ENCODE assay signal across 29 mouse cellular contexts in the genomic region with DNA sequence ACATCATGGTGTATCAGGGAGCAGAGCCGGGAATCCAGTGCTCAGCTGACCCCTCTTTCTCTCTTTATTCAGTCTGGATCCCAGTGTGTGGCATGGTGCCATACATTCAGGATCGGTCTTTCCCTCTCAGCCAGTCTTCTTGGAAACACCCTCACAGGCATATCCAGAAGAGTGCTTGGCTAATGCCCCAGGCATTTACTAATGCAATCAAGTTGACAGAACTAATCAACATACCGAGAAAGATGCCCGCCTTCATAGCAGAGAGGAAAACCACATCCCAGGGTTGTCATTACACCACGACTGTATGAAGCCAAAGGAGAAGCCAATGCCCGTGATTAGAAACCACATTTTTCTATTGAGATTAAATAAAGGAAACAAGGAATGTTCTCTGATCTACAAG. TPM values are rescaled to one million over a fixed set of nuclear protein-coding genes. Genes with fewer than 3 reads are reported as not detected.
DNase-seq lines count a peak whose midpoint lies in the region; ATAC-seq and TF ChIP-seq lines count a peak whose summit lies in the region.
"Had no signal": no experiment of that assay in that cellular context is flagged by ENCODE, and none has a peak within 500 bp of the region (broad histone marks: within the 10 kb centered on the region; RNA-seq: fewer than 3 reads in every experiment).

No protein-coding gene starts in this region.

- DNase-seq in embryonic facial prominence, embryonic 10.5 days (ENCODE audit: low spot score) = no peak
- DNase-seq in MN1 (ENCODE audit: low spot score) = peak; percentile 11
- DNase-seq in gastrocnemius, postnatal 10 days = no peak
- no peak for DNase-seq in midbrain, embryonic 10.5 days (ENCODE audit: low spot score)
- DNase-seq: adrenal gland, postnatal 10 days; cerebellum, adult 18-20 months; cerebellum, postnatal 36 days; embryo, embryonic 11 days; gastrocnemius, adult 2 months; heart, postnatal 14 days; kidney, adult 8-10 months; kidney, postnatal 4 days; layer of hippocampus, postnatal 36 days; liver; lung, adult 2 months; lung, postnatal 10 days; thymus, adult 2 months; thymus, postnatal 36 days had no signal

- no peaks in the 10 kb centered on the region for H3K27me3 ChIP-seq in embryonic facial prominence, embryonic 13.5 days
- H3K27me3 ChIP-seq in embryonic facial prominence, embryonic 10.5 days (replicated peaks; ENCODE audit: low read depth, poor library complexity, severe bottlenecking) = no peaks in the 10 kb centered on the region
- no peaks in the 10 kb centered on the region for H3K27me3 ChIP-seq in myocyte (ENCODE audit: control insufficient read depth, insufficient read depth, insufficient read length)
- H3K27me3 ChIP-seq in midbrain, embryonic 10.5 days (ENCODE audit: low read depth, poor library complexity, severe bottlenecking) = no peaks in the 10 kb centered on the region
- H3K27me3 ChIP-seq: hindbrain, embryonic 12.5 days; neural tube, embryonic 13.5 days had no signal

- no peak for TF ChIP-seq POLR2A in myocyte (IDR thresholded peaks at IDR 0.05; ENCODE audit: insufficient read length, low read depth)

- H3K27ac ChIP-seq in embryonic facial prominence, embryonic 13.5 days = 0 out of 2 replicates have a peak overlapping the region, but pooled peaks have one; percentile 22
- no peak overlapping the region for H3K27ac ChIP-seq in embryonic facial prominence, embryonic 10.5 days (replicated peaks)
- H3K27ac ChIP-seq in midbrain, embryonic 10.5 days (replicated peaks) = no peak overlapping the region
- H3K27ac ChIP-seq: gastrocnemius, adult 2 months; hindbrain, embryonic 12.5 days; kidney, postnatal 0 days; liver, embryonic 14.5 days; neural tube, embryonic 13.5 days had no signal

- H3K9me3 ChIP-seq in embryonic facial prominence, embryonic 13.5 days = no peaks in the 10 kb centered on the region
- H3K9me3 ChIP-seq in embryonic facial prominence, embryonic 10.5 days = no peaks in the 10 kb centered on the region
- no peaks in the 10 kb centered on the region for H3K9me3 ChIP-seq in midbrain, embryonic 10.5 days (replicated peaks)
- H3K9me3 ChIP-seq: hindbrain, embryonic 12.5 days; neural tube, embryonic 13.5 days had no signal

- H3K79me2 ChIP-seq in myocyte (ENCODE audit: control insufficient read depth, insufficient read depth) = no peaks in the 10 kb centered on the region

- no peak overlapping the region for H3ac ChIP-seq in myocyte (ENCODE audit: control insufficient read depth, insufficient read length)

- 41% methylated on average over 6 of the region's 6 CpGs for WGBS in embryonic facial prominence, embryonic 13.5 days
- WGBS in embryonic facial prominence, embryonic 10.5 days = 86% methylated on average over 6 of the region's 6 CpGs
- 85% methylated on average over 6 of the region's 6 CpGs for WGBS in midbrain, embryonic 10.5 days

- ATAC-seq in embryonic facial prominence, embryonic 13.5 days (ENCODE audit: insufficient number of reproducible peaks, insufficient read depth, low FRiP score, low TSS enrichment, low read depth) = no peak
- 0 out of 2 replicates have a peak, but pooled peaks have one; percentile 45 for ATAC-seq in common myeloid progenitor, adult 5-6 weeks (replicated peaks; ENCODE audit: low read depth, poor library complexity, severe bottlenecking)
- ATAC-seq: CD4-positive, CD25-positive, alpha-beta regulatory T cell, adult 4 months; forebrain, embryonic 16.5 days; intestine, embryonic 16.5 days; midbrain, embryonic 16.5 days had no signal

- no peak overlapping the region for H3K4me3 ChIP-seq in embryonic facial prominence, embryonic 13.5 days
- no peak overlapping the region for H3K4me3 ChIP-seq in embryonic facial prominence, embryonic 10.5 days
- no peak overlapping the region for H3K4me3 ChIP-seq in myocyte
- H3K4me3 ChIP-seq in midbrain, embryonic 10.5 days = no peak overlapping the region
- H3K4me3 ChIP-seq: gastrocnemius, adult 2 months; hindbrain, embryonic 12.5 days; neural tube, embryonic 13.5 days had no signal

- H3K36me3 ChIP-seq in embryonic facial prominence, embryonic 13.5 days = no peaks in the 10 kb centered on the region
- H3K36me3 ChIP-seq in embryonic facial prominence, embryonic 10.5 days (replicated peaks) = no peaks in the 10 kb centered on the region
- no peaks in the 10 kb centered on the region for H3K36me3 ChIP-seq in myocyte (ENCODE audit: control insufficient read depth, insufficient read depth)
- no peaks in the 10 kb centered on the region for H3K36me3 ChIP-seq in midbrain, embryonic 10.5 days
- H3K36me3 ChIP-seq: hindbrain, embryonic 12.5 days; neural tube, embryonic 13.5 days had no signal

- H3K9ac ChIP-seq in embryonic facial prominence, embryonic 13.5 days = no peak overlapping the region
- H3K9ac ChIP-seq: hindbrain, embryonic 12.5 days; liver, embryonic 14.5 days; neural tube, embryonic 13.5 days had no signal

- H3K4me2 ChIP-seq in embryonic facial prominence, embryonic 13.5 days = no peak overlapping the region
- peak overlapping the region; percentile 43 for H3K4me2 ChIP-seq in myocyte (ENCODE audit: low read depth)
- H3K4me2 ChIP-seq: hindbrain, embryonic 12.5 days; neural tube, embryonic 13.5 days had no signal

- no peaks in the 10 kb centered on the region for H3K4me1 ChIP-seq in embryonic facial prominence, embryonic 13.5 days
- no peaks in the 10 kb centered on the region for H3K4me1 ChIP-seq in embryonic facial prominence, embryonic 10.5 days
- H3K4me1 ChIP-seq in midbrain, embryonic 10.5 days = no peaks in the 10 kb centered on the region
- H3K4me1 ChIP-seq: hindbrain, embryonic 12.5 days; neural tube, embryonic 13.5 days had no signal

TF ChIP-seq in myocyte, 11 proteins besides CTCF, POLR2A, EP300 and RAD21:
- TF ChIP-seq POLR2AphosphoS2 (IDR thresholded peaks at IDR 0.05; ENCODE audit: insufficient read length, low read depth) (no peak), MAX (IDR thresholded peaks at IDR 0.05; ENCODE audit: low read depth) (no peak), TCF3 (IDR thresholded peaks at IDR 0.05; ENCODE audit: insufficient read length, low read depth) (no peak), MYOG (IDR thresholded peaks at IDR 0.05; ENCODE audit: control insufficient read depth in 1 of 3, insufficient read depth in 1 of 3, insufficient read length in 2 of 3, low read depth in 2 of 3) (no peak)

RNA-seq across cellular contexts. Expression of a gene that starts 41.1 kb away (rescaled TPM):
- 12.3 and 13.5 TPM in 2 replicates for polyA plus RNA-seq in embryonic facial prominence, embryonic 13.5 days (2015; fragmentation: Nextera tagmentation; extraction: Ambion mirVana)
- polyA plus RNA-seq in embryonic facial prominence, embryonic 10.5 days (2016; fragmentation: Nextera tagmentation; extraction: Ambion mirVana) = 6.3 and 7.6 TPM in 2 replicates
- 6.1 and 9.5 TPM in 2 replicates for total RNA-seq in common myeloid progenitor, adult 5-6 weeks (2017)
- 6.9 TPM for polyA plus RNA-seq in myocyte (2012; fragmentation: generic; extraction: Trizol)
- total RNA-seq in gastrocnemius, postnatal 10 days (2021) = 1 to 10 TPM; 7.4 to 7.6 TPM
- 4.3 and 5.0 TPM in 2 replicates for polyA plus RNA-seq in midbrain, embryonic 10.5 days (2016; fragmentation: Nextera tagmentation; extraction: Ambion mirVana)
